Mouse (Mus musculus) frontal cortex, postnatal 36 days (tissue): ENCODE measurements around the gene Olfr372.

Experiments used
- DNase-seq, 2 experiments: peaks; one replicate each; pipeline ENCODE4 v3.0.0; 2022; ENCODE audit warnings: low spot score in 2 of 2

The Olfr372 gene

GRCm38 (mm10) chr8:72099377-72100103 is 58.5 kb downstream of the Olfr372 start:
- peak in 1 of 2 experiments; percentile 1 for DNase-seq

- DNase-seq = no peak
Observed at GRCm38 (mm10) chr8:72105165-72105564, 64.1 kb downstream of the Olfr372 start.

GRCm38 (mm10) chr8:72106740-72107139 is 65.7 kb downstream of the Olfr372 start, which contains the start of gene Olfr374:
Olfr374 (plus strand) TSS chr8:72107040.
- DNase-seq = no peak
